Mouse (Mus musculus) retina, adult 2 months (tissue): ENCODE results near the gene Clca2.

Experiments used
- DNase-seq: peaks from one replicate; pipeline ENCODE4 v3.0.0-alpha.2; 2012; ENCODE audit warnings: low read depth, low spot score

Gene Clca2

GRCm38 (mm10) chr3:145099291-145099690 lies at the start of gene Clca2:
Clca2 (minus strand) TSS chr3:145099443.
- DNase-seq, result no peak

GRCm38 (mm10) chr3:145147952-145148351 lies 48.7 kb upstream of the Clca2 start:
- DNase-seq, result no peak

GRCm38 (mm10) chr3:145147483-145147882 lies 48.2 kb upstream of the Clca2 start:
- no peak for DNase-seq

- no peak for DNase-seq
Observed at GRCm38 (mm10) chr3:145146871-145147270, 47.6 kb upstream of the Clca2 start.

- no peak for DNase-seq
Observed at GRCm38 (mm10) chr3:145143856-145144255, 44.6 kb upstream of the Clca2 start.

- DNase-seq, result no peak
Observed at GRCm38 (mm10) chr3:145142925-145143324, 43.7 kb upstream of the Clca2 start.

- no peak for DNase-seq
Observed at GRCm38 (mm10) chr3:145140236-145140635, 41.0 kb upstream of the Clca2 start.

- no peak for DNase-seq
Observed at GRCm38 (mm10) chr3:145131210-145131868, 32.1 kb upstream of the Clca2 start.

- DNase-seq, result no peak
Observed at GRCm38 (mm10) chr3:145129356-145129755, 30.1 kb upstream of the Clca2 start.

GRCm38 (mm10) chr3:145126618-145127017 lies 27.4 kb upstream of the Clca2 start:
- no peak for DNase-seq

- DNase-seq, result no peak
Observed at GRCm38 (mm10) chr3:145119425-145119824, 20.2 kb upstream of the Clca2 start.

GRCm38 (mm10) chr3:145119002-145119358 lies 19.7 kb upstream of the Clca2 start:
- DNase-seq, result no peak

GRCm38 (mm10) chr3:145118254-145119001 lies 19.2 kb upstream of the Clca2 start, which contains the start of gene Odf2l:
Odf2l (plus strand) TSS chr3:145118588.
- DNase-seq, result peak; percentile 87

GRCm38 (mm10) chr3:145117637-145118036 lies 18.4 kb upstream of the Clca2 start:
- no peak for DNase-seq

- DNase-seq, result no peak
Observed at GRCm38 (mm10) chr3:145115169-145115568, 15.9 kb upstream of the Clca2 start.

GRCm38 (mm10) chr3:145105773-145106504 lies 6.7 kb upstream of the Clca2 start:
- no peak for DNase-seq

- no peak for DNase-seq
Observed at GRCm38 (mm10) chr3:145105076-145105772, 6.0 kb upstream of the Clca2 start.

GRCm38 (mm10) chr3:145103770-145104169 lies 4.5 kb upstream of the Clca2 start:
- DNase-seq, result no peak

GRCm38 (mm10) chr3:145103321-145103720 lies 4.1 kb upstream of the Clca2 start:
- DNase-seq, result no peak

GRCm38 (mm10) chr3:145101891-145102555 lies 2.8 kb upstream of the Clca2 start:
- no peak for DNase-seq

GRCm38 (mm10) chr3:145087857-145088598 lies 11.2 kb downstream of the Clca2 start:
- no peak for DNase-seq
